Mouse (Mus musculus) embryo, embryonic 11.5 days (tissue): ENCODE data around the gene Arhgap10.
"Not testable (repeated sequence)": the region's sequence is repeated elsewhere in the genome, so short reads cannot be mapped to it uniquely, and the experiment has no call there.

Experiments used
- DNase-seq: peaks from one replicate; pipeline ENCODE4 v3.0.0-alpha.2; 2012; ENCODE audit warnings: low read depth, low spot score

Gene Arhgap10

GRCm38 (mm10) chr8:77343335-77343734 lies 174.4 kb downstream of the Arhgap10 start:
- DNase-seq: no peak

DNA sequence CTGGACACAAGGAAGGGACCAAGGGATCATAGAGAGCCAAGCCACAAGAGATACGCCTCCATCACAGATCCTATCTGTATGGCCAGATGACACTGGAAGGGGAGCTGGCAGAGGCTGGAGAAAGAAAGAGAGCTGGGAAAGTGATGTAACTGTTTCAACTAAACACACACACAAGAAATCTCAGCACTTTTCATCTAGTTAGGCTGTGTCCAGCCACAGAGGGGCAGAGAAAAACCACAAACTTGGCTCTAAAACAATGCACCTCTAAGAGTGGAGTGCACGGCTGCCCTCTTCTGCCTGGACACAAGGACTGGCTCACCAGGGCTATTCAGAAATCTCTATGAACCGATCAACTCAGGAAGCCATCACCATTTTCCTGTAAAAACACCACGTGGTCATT lies 175.6 kb downstream of the Arhgap10 start:
- no peak for DNase-seq

GRCm38 (mm10) chr8:77341329-77341728 lies 176.4 kb downstream of the Arhgap10 start:
- no peak for DNase-seq

GRCm38 (mm10) chr8:77340046-77340747 lies 177.6 kb downstream of the Arhgap10 start:
- DNase-seq: no peak

DNA sequence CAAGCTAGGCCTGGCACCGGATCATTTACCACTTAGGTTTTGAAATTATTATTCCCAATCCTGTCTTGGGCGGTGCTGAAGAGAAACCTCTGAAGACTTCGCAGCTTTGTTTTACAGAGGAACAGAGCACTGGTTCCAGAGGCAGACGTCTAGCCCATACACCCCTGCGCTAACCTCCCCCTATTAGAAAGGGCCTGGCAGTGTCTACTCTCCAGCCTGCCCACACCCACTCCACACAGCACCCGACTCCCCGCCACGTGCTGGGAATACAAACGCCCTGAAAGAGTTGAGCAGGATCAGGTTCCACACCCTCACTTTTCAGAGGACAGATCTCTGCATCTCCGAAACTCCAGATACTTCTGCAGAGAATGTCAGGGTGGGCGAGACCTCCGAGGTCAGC lies 180.5 kb downstream of the Arhgap10 start:
- no peak for DNase-seq

DNA sequence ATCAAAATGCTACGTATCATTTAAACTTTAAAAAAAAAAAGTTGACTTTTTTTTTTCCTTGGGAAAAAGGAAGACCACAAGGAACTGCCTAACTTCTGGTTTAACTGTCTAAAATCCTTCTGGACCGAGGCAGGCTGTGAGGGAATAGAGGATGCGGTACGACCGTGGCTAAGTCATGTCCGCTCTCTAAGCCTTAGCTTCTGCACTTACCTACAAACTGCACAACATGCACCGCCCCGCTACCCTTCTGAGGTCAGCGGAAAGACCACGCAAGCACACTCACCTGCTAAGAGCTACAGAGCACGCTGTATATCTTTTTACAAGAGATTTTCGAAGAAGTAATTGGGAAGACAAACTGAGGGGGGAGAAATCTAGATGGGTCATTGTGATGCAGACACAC lies 186.6 kb downstream of the Arhgap10 start:
- no peak for DNase-seq

DNA sequence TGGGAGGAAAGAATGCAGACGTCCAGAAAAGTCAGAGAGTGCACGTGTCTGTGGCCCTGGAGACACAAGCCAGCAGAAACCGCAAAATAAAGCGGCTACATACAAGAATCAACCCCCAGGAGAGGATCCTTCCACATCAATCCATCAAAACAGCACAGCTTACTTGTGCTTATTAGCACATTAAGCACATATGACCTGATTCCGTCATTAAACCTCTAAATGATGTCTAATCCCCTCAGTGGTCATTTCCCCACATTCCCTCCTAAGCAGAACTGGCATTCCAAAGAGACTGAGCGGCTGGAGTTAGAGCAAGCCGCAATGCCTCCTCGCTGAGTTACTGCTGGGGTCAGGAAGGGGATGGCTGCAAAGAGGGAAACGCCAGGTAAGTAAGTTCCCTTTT lies 187.4 kb downstream of the Arhgap10 start:
- no peak for DNase-seq

- no peak for DNase-seq
Measured at GRCm38 (mm10) chr8:77329783-77330182, 188.0 kb downstream of the Arhgap10 start.

- no peak for DNase-seq
Measured at GRCm38 (mm10) chr8:77328473-77328872, 189.3 kb downstream of the Arhgap10 start.

- no peak for DNase-seq
Measured at GRCm38 (mm10) chr8:77327326-77327725, 190.4 kb downstream of the Arhgap10 start.

GRCm38 (mm10) chr8:77322727-77323126 lies 195.0 kb downstream of the Arhgap10 start:
- DNase-seq: not testable (repeated sequence)

GRCm38 (mm10) chr8:77321901-77322300 lies 195.9 kb downstream of the Arhgap10 start:
- no peak for DNase-seq

GRCm38 (mm10) chr8:77318590-77318989 lies 199.2 kb downstream of the Arhgap10 start:
- no peak for DNase-seq

GRCm38 (mm10) chr8:77317771-77318170 lies 200.0 kb downstream of the Arhgap10 start:
- DNase-seq: no peak

DNA sequence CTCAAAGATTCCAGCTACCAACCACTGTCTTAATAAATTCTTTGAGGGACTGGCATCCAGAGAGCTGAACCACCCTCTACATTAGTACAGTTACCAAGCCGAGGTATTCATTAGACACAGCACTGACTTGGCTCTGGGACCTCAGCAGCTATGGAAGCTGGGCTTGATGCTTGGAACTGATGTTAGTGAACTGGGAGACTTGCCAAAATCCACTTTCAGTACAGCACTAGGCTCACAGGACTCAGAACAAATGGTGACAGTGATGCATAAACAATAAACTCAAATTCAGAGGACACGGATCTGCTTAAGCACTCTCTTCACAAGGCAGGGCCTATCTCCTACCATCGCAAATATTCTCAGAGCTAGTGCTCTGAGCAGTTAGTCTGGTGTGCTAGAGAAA lies 204.8 kb downstream of the Arhgap10 start:
- DNase-seq: no peak

DNA sequence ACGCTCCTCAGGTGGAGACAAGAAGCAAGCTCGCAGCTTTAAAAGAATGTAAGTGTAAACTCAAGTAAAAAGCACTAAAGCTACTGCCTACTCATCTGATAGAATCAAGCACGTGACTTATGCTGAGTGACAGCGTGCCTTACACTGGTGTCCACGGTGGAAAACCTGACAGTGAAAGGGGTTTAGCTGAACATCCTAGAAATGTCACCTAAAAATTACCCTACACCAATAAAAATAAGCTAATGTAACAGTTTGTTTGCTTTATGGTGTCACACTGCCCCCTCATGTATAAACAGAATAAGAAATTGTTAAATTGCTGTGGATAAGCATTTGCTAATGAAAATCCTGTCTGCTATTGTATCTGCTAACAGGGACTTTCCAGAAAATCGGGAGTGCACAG lies 206.0 kb downstream of the Arhgap10 start:
- DNase-seq: no peak

DNA sequence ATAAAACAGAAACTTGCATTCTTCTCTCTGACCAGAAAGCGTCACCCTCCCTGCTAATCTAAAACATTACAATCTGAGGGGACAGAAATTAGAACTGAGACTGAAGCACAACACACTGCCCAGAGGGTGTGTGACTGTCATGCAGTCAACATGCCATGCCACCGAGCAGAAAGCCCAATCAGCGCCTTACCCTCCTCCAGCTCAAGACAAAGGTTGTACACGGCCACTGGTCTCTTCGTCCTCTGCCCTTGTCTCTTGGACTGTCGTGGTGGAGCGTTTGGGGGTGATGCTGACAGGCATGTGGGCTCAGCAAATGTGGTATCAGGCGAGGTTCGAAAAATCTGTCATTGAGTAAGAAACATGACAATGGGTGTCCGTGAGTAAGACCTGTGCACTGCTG lies 207.2 kb downstream of the Arhgap10 start:
- no peak for DNase-seq

GRCm38 (mm10) chr8:77310026-77310425 lies 207.7 kb downstream of the Arhgap10 start:
- DNase-seq: no peak

GRCm38 (mm10) chr8:77294599-77294998 lies 223.2 kb downstream of the Arhgap10 start:
- no peak for DNase-seq

DNA sequence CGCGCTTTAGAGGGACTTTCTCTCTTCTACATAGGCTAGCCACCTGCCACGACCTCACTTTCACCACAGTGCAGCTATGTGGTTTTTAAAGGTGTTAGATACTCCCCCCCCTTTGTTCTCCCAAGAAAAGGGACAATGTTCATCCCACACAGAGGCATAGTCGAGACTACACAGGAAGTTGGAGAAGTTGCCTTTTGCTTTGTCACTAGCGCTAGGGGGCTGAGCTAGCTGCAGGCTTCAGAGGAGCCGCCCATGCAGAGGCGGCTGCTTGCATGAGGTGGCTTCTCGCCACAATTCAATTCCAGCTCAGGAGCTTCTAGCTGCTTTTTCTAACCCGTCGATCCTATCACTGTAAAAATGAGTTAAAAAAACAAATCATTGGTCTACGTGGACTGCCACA lies 225.1 kb downstream of the Arhgap10 start:
- DNase-seq: no peak

DNA sequence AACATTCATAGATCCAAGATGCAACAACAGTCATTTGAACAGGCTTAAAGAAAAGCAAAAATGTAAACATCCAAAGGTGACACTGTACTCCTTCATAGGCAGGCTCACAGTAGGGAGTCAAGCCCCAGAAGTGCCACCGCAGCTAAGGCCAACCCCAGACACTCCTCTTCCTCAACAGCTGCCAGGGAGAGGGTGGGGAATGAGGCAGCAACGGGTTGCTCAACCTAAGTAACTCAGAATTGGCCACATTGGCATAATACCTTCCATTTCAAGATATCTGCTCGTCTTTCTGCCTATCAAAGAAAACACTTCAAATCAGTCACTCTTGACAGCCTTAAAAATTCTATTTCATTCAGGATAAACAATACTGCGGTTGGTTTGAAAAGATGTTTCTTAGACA lies 225.6 kb downstream of the Arhgap10 start:
- DNase-seq: no peak

DNA sequence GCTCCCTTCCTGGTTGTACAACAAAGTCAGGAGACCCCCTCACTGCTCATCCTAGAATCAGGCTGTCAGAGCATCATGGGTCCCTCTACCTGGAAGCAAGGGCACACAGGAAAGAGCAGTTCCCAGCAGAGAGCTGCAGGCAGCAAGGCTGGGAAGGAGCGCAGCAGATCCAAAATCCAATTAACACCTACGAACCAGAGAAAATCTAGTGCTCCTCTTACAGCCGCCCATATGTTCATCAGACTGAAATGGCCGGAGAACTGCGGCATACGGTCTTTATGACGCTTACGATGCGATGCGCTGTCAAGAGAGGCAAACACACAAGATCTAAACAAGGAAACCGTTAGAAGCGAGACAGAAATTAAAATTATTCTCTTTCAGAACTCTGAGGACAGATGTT lies 229.3 kb downstream of the Arhgap10 start:
- DNase-seq: no peak

- no peak for DNase-seq
Measured at GRCm38 (mm10) chr8:77288065-77288464, 229.7 kb downstream of the Arhgap10 start.

GRCm38 (mm10) chr8:77284473-77284872 lies 233.3 kb downstream of the Arhgap10 start:
- no peak for DNase-seq
